Mouse (Mus musculus): ENCODE results near the gene Gm973.

DNA sequence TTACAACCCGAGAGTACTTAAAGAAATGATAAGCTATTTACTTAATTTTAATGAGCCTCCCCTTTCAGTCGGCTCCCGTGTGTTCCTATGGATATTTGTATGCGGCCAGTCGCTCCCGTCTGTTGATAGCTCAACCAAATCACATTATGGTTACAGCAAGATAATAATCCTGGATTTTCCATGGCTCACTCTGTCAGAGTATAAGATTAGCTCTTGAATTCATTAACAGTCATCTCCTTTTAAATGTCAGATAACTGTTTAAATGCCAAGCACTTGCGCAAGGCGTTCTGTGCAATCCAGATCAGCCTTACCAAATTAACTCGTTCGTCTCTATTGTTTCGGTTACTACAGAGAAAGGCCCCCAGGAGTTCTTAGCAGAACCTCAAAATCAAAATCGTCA lies 76.8 kb downstream of the Gm973 start:
- no peak for TF ChIP-seq CTCF (IDR thresholded peaks at IDR 0.05; ENCODE audit: borderline replicate concordance, insufficient read depth, low read depth, low read length)
- no peak for TF ChIP-seq POLR2A (IDR thresholded peaks at IDR 0.05; ENCODE audit: borderline replicate concordance, insufficient read depth, low read length)

Measured in cerebellum, adult 2 months (tissue).